ENCODE assay signal across 10 mouse cellular contexts in the genomic region with DNA sequence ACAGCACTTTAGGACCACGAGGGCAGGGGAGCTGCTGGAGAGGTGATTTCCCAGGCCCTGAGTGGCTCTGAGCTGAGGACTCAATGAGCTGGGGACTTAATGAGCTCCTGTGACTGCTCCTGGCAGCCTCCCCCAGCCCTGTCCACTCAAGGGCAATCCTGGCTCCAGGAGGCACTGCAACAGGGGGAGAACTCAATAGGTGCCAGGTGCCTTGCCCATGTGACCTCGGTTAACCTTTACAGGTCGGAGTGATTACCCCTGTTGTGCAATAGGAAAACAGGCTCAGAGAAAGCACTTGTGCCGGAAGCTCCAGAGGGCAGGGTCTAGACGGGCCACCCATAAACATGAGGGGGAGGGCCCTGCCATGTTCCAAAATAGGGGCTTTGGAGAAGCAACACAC. TPM values are rescaled to one million over a fixed set of nuclear protein-coding genes. Genes with fewer than 3 reads are reported as not detected.
DNase-seq lines count a peak whose midpoint lies in the region.
"Had no signal": no experiment of that assay in that cellular context is flagged by ENCODE, and none has a peak within 500 bp of the region (broad histone marks: within the 10 kb centered on the region; RNA-seq: fewer than 3 reads in every experiment).

No protein-coding gene starts in this region.

- intact Hi-C loops in heart, postnatal 10 days (cut with DNase I) = loop anchor here (2.0 kb wide), 1 partner anchor 57 kb away; no protein-coding TSS in a partner anchor
- intact Hi-C loops in gastrocnemius, postnatal 14 days (cut with DNase I; ENCODE audit: low total_unique reads) = no loop called here

- DNase-seq in heart, adult 11 months = peak; percentile 95
- no peak for DNase-seq in heart, postnatal 4 days
- DNase-seq in heart, postnatal 10 days = peak; percentile 43 to 44
- peak; percentile 82 to 95 for DNase-seq in kidney, postnatal 36 days
- DNase-seq in lung, postnatal 10 days = peak; percentile 75
- DNase-seq in layer of hippocampus, adult 9-11 months = no peak
- no peak for DNase-seq in urinary bladder, postnatal 25 days (ENCODE audit: low spot score)
- DNase-seq in gastrocnemius, postnatal 14 days = no peak
- DNase-seq: B cell, adult 2 months; thymus, adult 18-20 months had no signal

RNA-seq across cellular contexts. Expression of a gene that starts 17.7 kb away (rescaled TPM):
- 10 to 100 TPM; 39.4 to 40.7 TPM for total RNA-seq in heart, postnatal 4 days (2021)
- 10 to 100 TPM; 22.6 to 29.3 TPM for total RNA-seq in heart, postnatal 10 days (2021)
- total RNA-seq in gastrocnemius, postnatal 14 days (2021) = 10 to 100 TPM in 1 of 2 experiments, 1 to 10 TPM in 1; 7.7 to 11.7 TPM

Comparison
In these comparisons a context has a peak if more than half of its experiments do, and no peak if none do; other contexts are left out.
1. DNase-seq: peak in heart, adult 11 months (single experiment), heart, postnatal 10 days (2 of 2), kidney, postnatal 36 days (2 of 2) and lung, postnatal 10 days (single experiment); none in heart, postnatal 4 days (single experiment), layer of hippocampus, adult 9-11 months (single experiment), urinary bladder, postnatal 25 days (single experiment) and gastrocnemius, postnatal 14 days (single experiment).